Mouse (Mus musculus): Measurements from ENCODE around the gene Mif4gd.

Mif4gd gene

GRCm38 (mm10) chr11:115631505-115631890 lies 18.7 kb upstream of the Mif4gd start:
- DNase-seq = no peak

- peak; percentile 88 for DNase-seq
These were observed 18.0 kb upstream of the Mif4gd start for GRCm38 (mm10) chr11:115630532-115631504.

GRCm38 (mm10) chr11:115629734-115630531 lies 17.2 kb upstream of the Mif4gd start:
- no peak for DNase-seq

DNA sequence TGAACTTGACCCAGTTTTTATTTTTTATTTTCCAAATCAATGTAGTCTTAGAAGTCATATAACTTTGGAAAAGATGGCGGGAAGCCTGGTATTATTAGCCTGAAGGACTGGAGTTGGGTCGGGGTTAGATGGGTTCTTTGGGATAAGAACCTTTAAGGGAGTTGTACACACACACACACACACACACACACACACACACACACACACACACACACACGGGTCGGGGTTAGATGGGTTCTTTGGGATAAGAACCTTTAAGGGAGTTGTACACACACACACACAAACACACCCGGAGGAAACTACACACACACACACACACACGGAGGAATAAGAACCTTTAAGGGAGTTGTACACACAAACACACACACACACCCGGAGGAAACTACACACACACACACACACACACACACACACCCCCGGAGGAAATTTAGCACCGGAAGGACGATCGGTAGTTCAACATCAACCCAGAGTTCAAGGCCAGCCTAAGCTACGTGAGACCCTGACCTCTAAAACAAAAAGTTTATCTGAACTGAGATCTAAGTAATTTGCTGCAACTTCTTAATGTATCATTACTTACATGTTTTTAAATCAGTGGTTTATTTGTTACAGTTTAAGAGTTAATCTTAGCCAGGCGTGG lies 15.8 kb upstream of the Mif4gd start:
- no peak for DNase-seq

- peak; percentile 100 for DNase-seq
These were observed 15.1 kb upstream of the Mif4gd start, which contains the start of gene Slc25a19 for GRCm38 (mm10) chr11:115627705-115628464. Gene Slc25a19, minus strand, starts transcription at chr11:115628295.

DNA sequence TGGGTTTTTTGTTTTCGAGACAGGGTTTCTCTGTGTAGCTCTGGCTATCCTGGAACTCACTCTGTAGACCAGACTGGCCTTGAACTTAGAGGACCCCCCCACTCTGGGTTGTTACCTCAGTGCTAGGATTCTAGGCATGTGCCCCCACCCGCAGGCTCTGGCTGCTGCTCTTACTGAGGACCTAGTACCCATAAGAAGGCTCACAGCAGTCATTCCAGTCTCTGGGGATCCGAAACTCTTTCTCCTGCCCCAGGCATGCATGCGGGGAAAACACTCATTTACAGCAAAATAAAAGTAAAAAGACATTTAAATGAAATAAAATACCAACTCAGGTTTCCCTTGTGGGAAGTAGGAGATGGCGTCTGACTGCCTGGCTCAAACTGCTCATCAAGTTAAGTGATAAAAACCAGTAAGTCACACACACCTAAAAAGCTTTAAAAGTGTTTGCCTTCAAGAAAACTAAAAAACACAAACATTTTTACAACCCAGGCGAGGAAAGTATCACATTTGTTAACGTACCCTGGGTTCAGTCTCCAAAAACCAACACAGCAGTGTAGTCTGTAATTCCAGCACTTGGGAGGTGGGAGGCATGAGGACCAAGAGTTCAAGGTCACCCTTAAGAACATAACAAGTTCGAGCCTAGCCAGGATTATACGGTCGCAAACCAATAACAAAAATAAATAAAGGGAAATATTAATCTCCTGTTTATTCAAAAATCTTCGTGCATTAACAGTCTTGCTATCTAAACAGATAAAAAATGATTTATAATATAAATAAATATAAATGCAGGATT lies 14.3 kb upstream of the Mif4gd start:
- DNase-seq = no peak

DNA sequence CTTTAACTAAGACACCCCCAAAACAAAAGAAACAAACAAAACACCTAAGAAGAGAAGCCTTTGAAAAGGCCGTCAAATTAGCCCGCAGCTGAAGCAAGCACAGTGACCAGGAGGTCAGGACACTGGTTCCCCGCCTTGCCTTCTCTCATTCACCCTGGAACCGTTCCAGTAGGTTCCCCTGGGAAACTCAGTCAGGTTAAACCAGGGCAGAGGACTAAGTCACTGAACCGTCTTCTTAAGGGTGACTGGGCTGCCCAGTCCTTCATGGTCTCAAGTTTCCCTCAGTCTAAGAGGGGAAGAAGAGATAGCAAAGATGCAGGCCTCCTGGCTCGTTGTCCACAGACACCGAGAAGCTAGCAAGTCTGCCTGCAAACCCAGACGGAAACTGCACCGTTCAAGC lies 13.1 kb upstream of the Mif4gd start:
- no peak for DNase-seq

- DNase-seq = no peak
These were observed 10.8 kb upstream of the Mif4gd start for GRCm38 (mm10) chr11:115623487-115624070.

DNA sequence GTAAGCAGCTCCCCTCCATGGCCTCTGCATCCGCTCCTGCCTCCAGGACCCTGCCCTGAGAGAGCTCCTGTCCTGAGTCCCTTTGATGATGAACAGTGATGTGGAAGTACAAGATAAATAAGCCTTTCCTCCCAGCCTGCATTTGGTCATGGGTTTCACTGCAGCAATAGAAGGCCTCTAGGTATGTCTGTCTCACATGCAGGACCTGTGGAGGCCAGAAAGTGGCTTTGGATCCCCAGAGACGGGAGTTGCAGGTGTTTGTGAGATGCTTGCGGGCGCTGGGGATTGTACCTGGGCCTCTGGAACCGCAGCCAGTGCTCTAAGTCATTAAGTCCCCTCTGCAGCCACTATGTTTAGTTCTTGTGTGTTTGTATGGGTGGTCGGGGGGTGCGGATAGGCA lies 7.2 kb upstream of the Mif4gd start:
- no peak for DNase-seq

DNA sequence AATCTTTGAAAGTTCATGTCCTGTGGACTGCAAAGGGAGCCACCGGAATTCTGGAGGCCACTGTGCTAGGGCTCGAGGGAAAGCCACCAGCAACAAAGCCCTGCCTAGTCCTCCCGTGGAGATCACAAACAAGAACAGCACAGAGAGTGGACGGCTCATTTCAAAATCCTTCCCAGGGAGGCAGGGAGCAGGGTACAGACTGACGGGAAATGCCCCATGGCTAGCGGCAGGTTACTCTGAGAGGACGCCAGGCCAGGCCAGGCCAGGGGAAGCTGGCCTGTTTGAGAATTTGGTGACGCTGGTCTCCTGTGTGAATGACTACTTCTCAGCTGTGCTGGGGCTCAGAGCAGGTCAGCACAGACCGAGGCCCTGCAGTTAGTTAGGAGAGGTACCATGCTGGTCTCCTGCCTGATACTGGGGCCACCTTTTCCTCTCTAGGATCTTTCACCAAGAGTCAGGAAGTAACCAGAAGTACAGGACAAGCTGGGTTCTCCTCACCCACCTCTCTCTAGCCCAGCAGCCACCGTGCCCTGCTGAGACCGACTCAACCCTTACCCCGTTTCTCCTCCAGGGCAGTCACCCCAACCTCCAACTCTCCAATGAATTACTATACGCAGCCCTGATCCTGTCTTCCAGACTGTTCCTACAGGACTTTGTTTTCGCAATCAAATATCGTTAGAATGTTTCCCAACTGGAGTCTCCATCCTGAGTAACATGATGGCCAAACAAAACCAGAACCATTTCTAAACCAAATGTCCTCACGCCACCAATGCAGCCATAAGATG lies 6.2 kb upstream of the Mif4gd start:
- no peak for DNase-seq

GRCm38 (mm10) chr11:115618001-115618400 lies 5.2 kb upstream of the Mif4gd start:
- DNase-seq = no peak

DNA sequence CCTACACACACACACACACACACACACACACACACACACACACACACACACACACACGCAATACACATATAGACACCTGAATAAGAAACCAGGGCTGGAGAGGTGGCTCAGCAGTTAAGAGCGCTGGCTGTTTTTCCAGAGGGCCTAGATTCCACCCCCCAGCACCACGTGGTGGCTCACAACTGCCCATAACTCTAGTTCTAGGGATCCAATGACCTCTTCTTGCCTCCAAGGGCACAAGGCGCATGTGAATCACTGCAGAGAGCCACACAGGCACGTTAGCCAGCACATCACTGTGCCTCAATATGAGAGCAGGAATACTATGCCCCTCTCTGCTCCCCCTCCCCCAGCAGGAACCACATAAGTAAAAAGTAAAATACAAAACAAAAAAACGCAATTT lies 4.1 kb upstream of the Mif4gd start:
- no peak for DNase-seq

GRCm38 (mm10) chr11:115616371-115616770 lies 3.6 kb upstream of the Mif4gd start:
- DNase-seq = no peak

- DNase-seq = no peak
These were observed 3.1 kb upstream of the Mif4gd start for GRCm38 (mm10) chr11:115615875-115616274.

DNA sequence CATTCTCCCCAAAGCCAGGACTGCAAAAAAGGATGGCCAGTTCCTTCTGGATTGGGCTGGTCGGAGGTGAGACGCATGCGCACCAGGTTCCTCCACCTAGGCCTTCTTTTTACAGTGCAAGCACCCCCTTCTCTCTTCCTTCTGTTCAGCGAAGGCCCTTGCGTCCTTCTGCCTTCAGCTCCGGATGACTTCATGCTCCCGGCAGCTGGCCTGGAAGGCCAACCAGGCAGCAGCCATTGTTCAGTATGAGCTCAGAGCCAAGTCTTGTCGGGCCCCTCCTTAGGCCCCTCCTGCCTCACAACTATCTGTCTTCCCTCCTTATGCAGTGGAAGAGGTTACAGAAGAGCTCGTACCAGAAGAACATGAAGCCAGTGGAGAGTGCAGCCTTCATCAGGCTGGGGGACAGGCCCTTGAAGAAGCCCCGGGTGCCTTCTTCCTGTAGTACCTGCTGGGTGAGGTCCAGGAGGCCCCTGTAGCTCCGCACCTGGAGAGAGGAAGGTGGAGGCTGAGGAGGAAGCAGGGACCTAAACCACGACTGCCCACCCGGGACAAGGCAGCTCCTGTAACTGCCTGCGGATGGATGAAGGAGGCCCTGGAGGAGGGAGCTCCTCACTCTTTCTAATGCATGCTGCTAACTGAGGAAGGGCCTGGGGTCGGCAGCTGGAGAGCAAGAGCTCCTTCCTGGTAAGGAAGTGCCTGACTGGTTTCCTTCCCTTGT lies 2.5 kb upstream of the Mif4gd start:
- DNase-seq = no peak

GRCm38 (mm10) chr11:115614346-115615107 lies 1.8 kb upstream of the Mif4gd start:
- DNase-seq = no peak

- DNase-seq = no peak
These were observed 573 bp upstream of the Mif4gd start for GRCm38 (mm10) chr11:115613138-115613945.

DNA sequence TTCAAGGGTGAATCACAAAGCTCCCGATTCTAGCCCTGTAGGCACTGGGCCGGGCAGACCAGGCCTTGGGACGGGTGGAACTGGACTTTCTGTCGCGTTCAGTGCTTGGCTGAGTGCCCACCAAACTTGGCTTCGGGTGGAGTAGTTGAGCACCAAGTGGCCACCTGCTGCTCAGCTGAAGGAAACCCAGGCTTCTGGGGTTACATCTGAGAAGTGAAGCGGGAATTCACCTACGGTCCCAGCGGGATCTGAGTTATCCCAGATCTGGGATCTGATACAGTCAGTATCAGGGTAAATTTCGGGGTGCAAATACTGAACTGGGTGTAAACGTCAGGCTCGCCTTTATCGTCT lies 735 bp downstream of the Mif4gd start:
- peak; percentile 58 for DNase-seq
